Mouse (Mus musculus) E14TG2a.4 (cell line): ENCODE data around the gene Scpep1.

ENCODE experiments used
- CTCF ChIP-seq: conservative IDR thresholded peaks from 2 replicates; pipeline ENCODE4 v1.5.1; 2014; ENCODE audit warnings: low read length
- POU5F1 ChIP-seq: IDR thresholded peaks from 2 replicates; pipeline ENCODE4 v1.6.1; 2014; ENCODE audit warnings: low read length, borderline replicate concordance

DNA sequence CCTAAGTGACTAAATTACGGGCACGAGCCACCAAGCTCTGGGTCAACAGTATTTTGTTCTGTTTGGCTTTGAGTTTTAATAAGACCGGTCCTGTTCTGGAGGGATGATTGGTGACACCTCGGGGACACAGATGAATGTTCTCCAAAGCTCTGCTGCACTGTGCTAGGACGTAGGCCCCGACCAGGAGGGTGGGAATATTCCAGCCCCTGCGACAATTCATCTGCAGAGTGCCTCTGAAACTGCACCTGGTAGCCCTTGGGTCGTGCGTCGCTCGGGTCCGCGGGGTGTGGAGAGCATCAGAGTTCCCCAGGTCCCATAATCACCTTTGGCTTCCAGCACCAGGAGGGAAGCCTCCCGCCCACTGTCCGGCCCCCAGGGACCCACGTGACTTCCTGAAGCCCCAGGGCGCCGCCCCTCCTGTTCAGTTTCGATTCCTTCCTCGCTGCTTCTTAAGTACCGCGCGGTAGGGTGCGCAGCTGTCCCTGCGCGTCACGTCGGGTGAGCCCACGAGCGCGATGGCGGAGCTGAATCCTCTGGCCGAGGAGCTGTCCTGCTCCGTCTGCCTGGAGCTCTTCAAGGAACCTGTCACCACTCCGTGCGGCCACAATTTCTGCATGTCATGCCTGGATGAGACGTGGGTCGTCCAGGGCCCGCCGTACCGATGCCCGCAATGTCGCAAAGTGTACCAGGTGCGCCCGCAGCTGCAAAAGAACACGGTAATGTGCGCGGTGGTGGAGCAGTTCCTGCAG, 43.9 kb upstream of the Scpep1 start, which contains the start of gene Trim25:
- TF ChIP-seq CTCF (no peak), POU5F1 (no peak)
